Mouse (Mus musculus): Measurements from ENCODE around the gene Gucy2g. TPM values are rescaled to one million over a fixed set of nuclear protein-coding genes. Genes with fewer than 3 reads are reported as not detected.

Gucy2g gene
- total and polyA plus RNA-seq, 3 experiments, result 0.03 TPM; not detected in 2

- DNase-seq, result no peak
Measured at GRCm38 (mm10) chr19:55247991-55248520, 7.0 kb upstream of the Gucy2g start.

- no peak for DNase-seq
Measured at GRCm38 (mm10) chr19:55247563-55247962, 6.5 kb upstream of the Gucy2g start.

- DNase-seq, result peak; percentile 81
Measured at GRCm38 (mm10) chr19:55244791-55245231, 3.8 kb upstream of the Gucy2g start.

- no peak for DNase-seq
Measured at GRCm38 (mm10) chr19:55239766-55240426, 1.1 kb downstream of the Gucy2g start.

GRCm38 (mm10) chr19:55236564-55236963 lies 4.5 kb downstream of the Gucy2g start:
- no peak for DNase-seq

- peak; percentile 21 for DNase-seq
Measured at GRCm38 (mm10) chr19:55236026-55236425, 5.0 kb downstream of the Gucy2g start.

- DNase-seq, result peak; percentile 90
Measured at GRCm38 (mm10) chr19:55232136-55232535, 8.9 kb downstream of the Gucy2g start.

GRCm38 (mm10) chr19:55231081-55231480 lies 10.0 kb downstream of the Gucy2g start:
- no peak for DNase-seq

GRCm38 (mm10) chr19:55227135-55227534 lies 13.9 kb downstream of the Gucy2g start:
- DNase-seq, result no peak

- DNase-seq, result no peak
Measured at GRCm38 (mm10) chr19:55226621-55227020, 14.4 kb downstream of the Gucy2g start.

GRCm38 (mm10) chr19:55222268-55222667 lies 18.8 kb downstream of the Gucy2g start:
- no peak for DNase-seq

GRCm38 (mm10) chr19:55221208-55221607 lies 19.8 kb downstream of the Gucy2g start:
- no peak for DNase-seq

GRCm38 (mm10) chr19:55219359-55219758 lies 21.7 kb downstream of the Gucy2g start:
- DNase-seq, result no peak

GRCm38 (mm10) chr19:55218741-55219221 lies 22.3 kb downstream of the Gucy2g start:
- DNase-seq, result no peak

- peak; percentile 82 for DNase-seq
Measured at GRCm38 (mm10) chr19:55218192-55218739, 22.8 kb downstream of the Gucy2g start.

- no peak for DNase-seq
Measured at GRCm38 (mm10) chr19:55217365-55217764, 23.7 kb downstream of the Gucy2g start.

- no peak for DNase-seq
Measured at GRCm38 (mm10) chr19:55216876-55217275, 24.2 kb downstream of the Gucy2g start.

GRCm38 (mm10) chr19:55213617-55214340 lies 27.3 kb downstream of the Gucy2g start:
- no peak for DNase-seq

- DNase-seq, result no peak
Measured at GRCm38 (mm10) chr19:55211698-55212097, 29.3 kb downstream of the Gucy2g start.

- DNase-seq, result no peak
Measured at GRCm38 (mm10) chr19:55209084-55209483, 32.0 kb downstream of the Gucy2g start.

- DNase-seq, result no peak
Measured at GRCm38 (mm10) chr19:55208654-55209053, 32.4 kb downstream of the Gucy2g start.

GRCm38 (mm10) chr19:55207746-55208538 lies 33.1 kb downstream of the Gucy2g start:
- DNase-seq, result no peak

Data from adrenal gland, adult 2 months (tissue).